In the genomic region with DNA sequence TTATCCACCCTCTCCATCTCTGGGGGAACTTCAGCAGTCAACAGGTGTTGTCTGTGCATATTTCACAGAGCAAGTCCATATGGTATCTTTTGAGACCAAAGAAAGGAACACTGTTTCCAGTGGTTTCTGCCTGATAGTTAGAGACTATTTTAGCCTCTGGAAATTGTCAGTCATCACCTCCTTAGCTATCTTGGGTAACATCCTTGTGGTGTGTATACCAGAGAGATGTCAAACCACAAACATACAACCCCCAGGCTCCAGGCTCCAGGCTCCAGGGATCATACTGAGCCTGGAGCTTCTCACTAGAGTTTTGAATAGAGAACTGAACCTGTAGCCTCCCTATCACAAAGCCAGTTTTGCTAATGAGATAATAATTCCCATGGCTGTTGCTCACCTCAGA, we compare ENCODE assay signal across 16 mouse cellular contexts.
"Had no signal": no experiment of that assay in that cellular context is flagged by ENCODE, and none has a peak within 500 bp of the region (broad histone marks: within the 10 kb centered on the region; RNA-seq: fewer than 3 reads in every experiment).

No protein-coding gene starts in this region.

- H3K9ac ChIP-seq: intestine, embryonic 15.5 days; liver, embryonic 13.5 days; midbrain, embryonic 13.5 days; neural tube, embryonic 13.5 days had no signal

- H3K36me3 ChIP-seq: intestine, embryonic 15.5 days; liver, embryonic 13.5 days; midbrain, embryonic 10.5 days; midbrain, embryonic 13.5 days; neural tube, embryonic 13.5 days had no signal

- DNase-seq: kidney, adult 18-20 months; layer of hippocampus, postnatal 36 days; liver, embryonic 13.5 days; retina, postnatal 1 day; right cerebral cortex, postnatal 25 days; spleen, adult 18-20 months; thymus, adult 18-20 months; thymus, postnatal 36 days had no signal

- H3K27ac ChIP-seq: intestine, embryonic 15.5 days; left cerebral cortex, adult 2 months; liver, embryonic 13.5 days; midbrain, embryonic 10.5 days; midbrain, embryonic 13.5 days; neural tube, embryonic 13.5 days had no signal

- H3K9me3 ChIP-seq: intestine, embryonic 15.5 days; liver, embryonic 13.5 days; midbrain, embryonic 10.5 days; midbrain, embryonic 13.5 days; neural tube, embryonic 13.5 days had no signal

- H3K27me3 ChIP-seq: intestine, embryonic 15.5 days; liver, embryonic 13.5 days; megakaryocyte, embryonic 14.5 days; midbrain, embryonic 13.5 days; neural tube, embryonic 13.5 days had no signal

- H3K4me3 ChIP-seq: intestine, embryonic 15.5 days; left cerebral cortex, adult 2 months; liver, embryonic 13.5 days; megakaryocyte, embryonic 14.5 days; midbrain, embryonic 10.5 days; midbrain, embryonic 13.5 days; myocyte; neural tube, embryonic 13.5 days had no signal

- ATAC-seq: intestine, embryonic 15.5 days; midbrain, embryonic 13.5 days; midbrain, embryonic 16.5 days had no signal

- H3K4me1 ChIP-seq: intestine, embryonic 15.5 days; liver, embryonic 13.5 days; megakaryocyte, embryonic 14.5 days had no signal

- H3K4me2 ChIP-seq: intestine, embryonic 15.5 days; liver, embryonic 13.5 days; midbrain, embryonic 13.5 days; neural tube, embryonic 13.5 days had no signal
